Mouse (Mus musculus) cerebellum, adult 2 months (tissue): ENCODE measurements around the gene Ahnak.

Experiments used
- CTCF ChIP-seq: fragments of 200-500 bp; IDR thresholded peaks from 2 replicates; pipeline ENCODE4 v1.5.1; 2011; ENCODE audit warnings: low read depth, mild to moderate bottlenecking, control low read depth, low read length, moderate library complexity, borderline replicate concordance; ENCODE audit not compliant: insufficient read depth
- POLR2A ChIP-seq: fragments of 200-500 bp; IDR thresholded peaks from 2 replicates; pipeline ENCODE4 v1.6.1; 2011; ENCODE audit warnings: low read length, control low read depth, borderline replicate concordance; ENCODE audit not compliant: insufficient read depth

- no peak for TF ChIP-seq CTCF
- peak; percentile 84 for TF ChIP-seq POLR2A
Observed at GRCm38 (mm10) chr19:8941515-8942217, 47.4 kb upstream of the Ahnak start, which contains the start of gene Mta2.
